Mouse (Mus musculus) embryo, embryonic 10.5 days (tissue): ENCODE measurements at regions not wholly inside any gene's neighbourhood (a gene's known extent, or its start where the extent isn't known, plus 50 kb on each side); places are given as distances from the start of the nearest gene placed in this dataset.

Experiments used
- DNase-seq: peaks from one replicate; pipeline ENCODE4 v3.0.0-alpha.2; 2015; ENCODE audit warnings: low spot score

DNA sequence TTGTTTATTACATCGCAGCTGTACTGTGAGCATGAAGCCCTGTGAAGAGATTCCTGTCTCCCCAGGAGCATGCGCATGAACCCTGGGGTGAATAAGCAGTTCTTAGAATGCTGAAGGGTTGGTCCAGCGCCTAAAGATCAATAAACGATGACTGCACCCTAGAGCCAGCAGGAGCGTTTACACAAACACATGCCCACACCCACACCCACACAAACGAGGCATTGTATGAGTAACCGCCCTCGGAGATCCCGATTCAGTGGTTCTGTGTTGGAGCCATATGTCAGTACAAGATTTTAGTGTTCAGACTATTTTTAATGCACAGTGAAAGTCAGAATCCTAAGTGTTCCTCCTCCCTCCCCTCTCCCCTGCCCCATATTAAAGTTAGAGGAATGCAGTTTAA is 57.3 kb downstream of the Edn1 start:
- DNase-seq, result no peak

DNA sequence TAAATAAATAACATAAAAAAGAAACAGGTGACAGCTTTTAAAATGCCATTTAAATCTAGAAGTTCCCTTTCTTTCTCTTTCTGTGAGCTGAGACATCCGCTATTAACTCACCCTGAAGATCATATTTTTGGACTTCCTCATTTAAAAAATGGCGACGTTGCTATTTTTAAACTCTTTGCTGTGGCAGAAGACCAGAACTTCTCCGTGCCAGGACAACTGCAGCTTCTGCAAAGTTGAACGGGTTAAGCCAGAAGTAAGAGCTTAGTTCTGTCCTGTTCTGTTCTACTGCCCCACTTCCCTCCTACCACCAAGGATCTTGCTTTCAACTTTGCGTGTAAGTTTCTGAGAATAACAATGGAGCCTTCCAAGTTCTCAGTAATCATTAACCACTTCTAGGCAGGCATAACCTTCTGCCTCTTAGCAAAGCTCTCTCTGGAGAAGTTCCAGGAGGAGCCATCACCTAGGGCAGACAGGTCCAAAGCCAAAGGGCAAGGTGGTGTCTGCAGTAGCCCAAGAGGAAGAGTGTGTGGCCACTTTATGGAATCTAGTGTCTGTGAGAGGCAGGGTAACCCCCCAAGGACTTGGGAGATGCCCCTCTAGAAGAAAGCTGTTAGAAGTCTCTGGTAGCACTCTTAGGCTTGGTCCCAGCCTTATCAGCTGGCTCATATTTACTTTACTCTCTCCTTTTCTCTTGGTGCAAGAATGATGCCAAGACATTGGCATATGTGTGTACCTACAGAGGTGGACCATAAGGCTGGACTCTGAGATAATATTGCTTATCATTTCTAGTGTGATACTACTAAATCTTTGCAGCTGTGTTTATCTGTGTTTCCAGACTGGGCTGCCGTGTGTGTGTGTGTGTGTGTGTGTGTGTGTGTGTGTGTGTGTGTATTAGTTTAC is 66.6 kb downstream of the Edn1 start:
- no peak for DNase-seq

- no peak for DNase-seq
Observed at GRCm38 (mm10) chr13:42369826-42370225, 68.5 kb downstream of the Edn1 start.

DNA sequence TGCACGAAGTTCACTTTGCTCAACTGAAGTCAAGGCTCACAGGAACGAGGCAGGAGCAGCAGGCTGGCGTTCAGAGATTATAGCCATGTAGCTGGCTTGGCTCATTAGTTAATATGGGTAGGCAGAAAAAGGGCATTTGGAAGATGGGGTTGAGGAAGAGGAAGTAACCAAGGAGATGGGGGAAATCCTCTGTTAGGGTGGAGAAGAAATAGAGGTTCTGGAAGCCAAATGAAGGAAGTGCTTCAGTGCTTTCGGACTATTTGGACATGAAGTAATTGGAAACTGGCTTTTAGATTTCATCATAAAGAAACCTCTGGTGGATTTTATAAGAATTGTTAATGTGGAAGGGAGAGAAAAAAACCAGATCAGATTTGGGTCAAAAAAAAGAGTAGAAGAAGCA is 70.9 kb downstream of the Edn1 start:
- no peak for DNase-seq

DNA sequence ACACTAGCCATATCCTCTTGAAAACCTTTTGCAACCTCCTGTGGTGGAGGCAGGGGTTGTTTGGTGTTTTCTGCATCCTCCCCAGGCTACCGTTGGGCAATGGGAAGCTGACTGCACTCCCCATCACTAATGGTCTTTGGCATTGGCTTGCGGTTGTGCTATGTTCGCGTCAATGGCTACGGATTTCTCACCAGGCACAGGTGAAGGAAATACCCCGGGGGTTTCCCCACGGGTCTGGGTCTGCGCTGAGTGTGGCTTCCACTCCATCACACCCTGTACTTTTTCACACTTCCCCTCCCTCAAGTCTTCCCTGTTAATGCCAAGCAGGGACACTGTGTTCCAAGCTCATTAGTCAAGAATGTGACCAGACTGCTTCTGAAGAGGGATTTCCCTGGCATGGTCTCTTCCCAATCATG is 72.9 kb downstream of the Edn1 start:
- no peak for DNase-seq

DNA sequence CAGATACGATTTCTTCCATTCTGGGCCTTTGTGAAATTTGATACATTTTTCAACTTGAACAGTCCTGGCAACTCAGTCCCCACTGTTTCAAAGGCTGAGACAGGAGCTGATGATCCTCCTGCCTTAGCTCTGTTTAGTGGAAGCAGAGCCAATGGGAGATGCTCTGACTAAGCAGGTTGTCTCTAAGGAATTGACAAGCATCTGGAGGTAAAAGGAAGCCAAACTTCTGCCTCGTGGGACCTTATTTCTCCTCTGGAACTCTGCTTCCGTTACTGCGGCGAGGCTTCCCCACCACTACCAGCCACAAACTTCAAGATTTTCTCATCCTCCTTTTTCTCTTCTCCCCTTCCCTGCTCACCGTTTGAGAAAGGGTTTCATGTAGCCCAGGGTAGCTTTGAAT is 78.4 kb downstream of the Edn1 start:
- no peak for DNase-seq

DNA sequence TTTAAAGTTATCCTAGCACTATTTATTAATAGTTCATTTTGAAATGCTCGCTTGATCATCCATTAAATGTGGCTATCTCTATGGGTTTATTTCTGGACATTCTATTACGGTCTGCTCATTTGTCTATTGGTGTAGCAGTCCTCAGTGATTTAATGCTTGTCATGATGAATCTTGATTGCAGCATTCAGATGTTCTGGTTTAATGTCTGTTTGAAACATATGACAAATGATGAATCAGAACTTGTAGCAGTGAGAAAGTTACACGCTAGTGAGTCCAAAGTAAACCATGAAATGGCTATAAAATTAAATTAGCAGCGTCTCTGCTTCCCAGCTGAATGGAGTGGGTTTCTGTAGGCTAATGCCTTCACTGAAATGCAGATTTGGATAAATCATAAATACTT is 81.8 kb downstream of the Edn1 start:
- DNase-seq, result no peak

DNA sequence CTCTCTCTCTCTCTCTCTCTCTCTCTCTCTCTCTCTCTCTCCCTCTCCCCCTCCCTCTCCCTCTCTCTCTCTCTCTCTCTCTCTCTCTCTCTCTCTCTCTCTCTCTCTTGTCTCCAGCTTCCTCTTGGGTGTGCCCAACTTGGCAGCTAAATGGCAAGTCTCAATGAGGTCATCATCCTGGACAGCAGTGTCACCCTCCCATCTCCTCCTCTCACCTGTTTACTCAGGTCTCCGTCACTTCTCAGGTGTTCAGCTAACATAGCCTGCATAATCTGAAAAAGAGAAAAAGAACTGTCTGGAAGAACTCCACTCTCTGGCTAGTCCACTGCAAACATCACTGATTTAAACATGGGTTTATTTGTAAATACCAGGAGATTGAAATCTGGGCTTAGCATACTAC is 89.1 kb downstream of the Edn1 start:
- no peak for DNase-seq

- no peak for DNase-seq
Observed at GRCm38 (mm10) chr13:42391330-42392005, 90.2 kb downstream of the Edn1 start.

- no peak for DNase-seq
Observed at GRCm38 (mm10) chr13:42392701-42393100, 91.4 kb downstream of the Edn1 start.

GRCm38 (mm10) chr13:42394572-42394971 is 93.3 kb downstream of the Edn1 start:
- DNase-seq, result no peak

- peak; percentile 5 for DNase-seq
Observed at GRCm38 (mm10) chr13:42401513-42401912, 100.2 kb downstream of the Edn1 start.

GRCm38 (mm10) chr13:42403231-42404020 is 102.2 kb downstream of the Edn1 start:
- DNase-seq, result no peak

GRCm38 (mm10) chr13:42412652-42413282 is 111.5 kb downstream of the Edn1 start:
- DNase-seq, result peak; percentile 23

- peak; percentile 67 for DNase-seq
Observed at GRCm38 (mm10) chr13:42446921-42447320, 145.6 kb downstream of the Edn1 start.

GRCm38 (mm10) chr13:42453665-42454064 is 152.4 kb downstream of the Edn1 start:
- no peak for DNase-seq

GRCm38 (mm10) chr13:42459892-42460291 is 158.6 kb downstream of the Edn1 start:
- DNase-seq, result no peak

DNA sequence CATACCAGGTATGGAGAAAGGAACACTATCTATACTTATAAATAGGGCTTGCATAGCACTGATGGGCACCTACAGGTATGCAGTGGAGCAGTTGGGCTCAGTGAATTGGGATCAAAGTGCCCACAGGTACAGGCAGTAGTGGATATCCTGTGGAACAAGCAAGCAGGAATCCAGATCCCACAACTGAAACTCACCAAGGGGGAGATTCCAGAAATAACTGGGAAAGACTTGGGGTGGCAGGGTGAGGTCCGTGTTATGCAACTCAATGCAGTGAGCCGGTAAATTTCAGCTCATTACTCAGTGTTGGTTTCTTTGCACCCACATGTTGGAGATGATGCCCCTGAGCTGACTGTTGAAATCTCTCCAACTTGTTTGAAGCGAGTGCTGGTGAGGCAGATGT is 177.5 kb downstream of the Edn1 start:
- DNase-seq, result no peak

- DNase-seq, result no peak
Observed at GRCm38 (mm10) chr13:42490956-42491680, 189.3 kb upstream of the Phactr1 start.

DNA sequence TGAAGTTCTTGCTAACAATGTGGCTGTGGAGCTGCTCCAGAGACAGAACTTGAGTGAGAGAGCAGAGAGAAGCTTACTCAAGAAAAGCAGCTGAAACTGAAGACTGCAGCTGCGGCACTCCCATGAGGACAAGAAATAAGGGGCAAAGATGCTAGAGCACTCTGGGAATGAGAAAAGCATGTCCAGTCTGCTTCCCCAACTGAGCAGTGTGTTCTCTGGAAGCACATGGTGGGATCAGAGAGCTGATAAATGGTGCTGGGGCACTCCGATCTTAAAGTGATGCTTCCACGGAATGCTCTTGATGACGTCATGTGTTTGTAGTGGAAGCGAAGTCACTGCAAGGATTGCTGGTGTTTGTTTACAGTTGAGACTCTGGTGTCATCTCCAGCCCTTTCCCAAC is 186.1 kb upstream of the Phactr1 start:
- DNase-seq, result no peak

GRCm38 (mm10) chr13:42498351-42498750 is 182.1 kb upstream of the Phactr1 start:
- no peak for DNase-seq
